Mouse (Mus musculus): ENCODE data around the gene Gm8279. TPM values are rescaled to one million over a fixed set of nuclear protein-coding genes. Genes with fewer than 3 reads are reported as not detected.
"Not testable (repeated sequence)": the region's sequence is repeated elsewhere in the genome, so short reads cannot be mapped to it uniquely, and the experiment has no call there.

Gene Gm8279
- total RNA-seq (2014; rRNA removed) (not detected in 2 replicates), polyA plus RNA-seq (2012; rRNA removed) (not detected in 2 replicates)

DNA sequence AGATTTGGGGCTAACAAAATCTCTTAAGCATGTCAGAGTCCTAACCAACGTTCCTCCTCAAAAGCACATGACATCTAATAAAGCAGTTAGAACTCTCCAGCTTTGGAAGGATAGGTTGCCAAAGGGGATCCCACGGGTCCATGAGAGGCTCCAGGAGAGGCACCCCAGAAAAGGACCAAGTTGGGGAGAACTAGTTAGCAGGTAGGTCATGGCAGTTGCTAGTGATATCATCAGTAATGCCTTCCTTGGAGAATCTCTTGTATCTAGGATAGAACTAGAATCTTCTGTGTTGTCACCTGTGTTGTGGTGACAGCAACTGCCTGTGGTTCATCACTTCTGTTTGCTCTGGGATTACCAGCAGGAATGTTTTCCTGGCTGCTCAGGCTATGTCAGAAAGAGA, at the start of gene Gm8279:
Gm8279 (plus strand) TSS at position 301 of the 400 bp plus-strand sequence.
- not testable (repeated sequence) for H3K4me3 ChIP-seq (ENCODE audit: insufficient read depth, low read depth, low read length); H3K27me3 ChIP-seq (ENCODE audit: control insufficient read depth, insufficient read depth, low read length); H3K27ac ChIP-seq (replicated peaks; ENCODE audit: insufficient read depth, low read depth, low read length); H3K79me2 ChIP-seq (ENCODE audit: control insufficient read depth, insufficient read depth, low read length); H3K36me3 ChIP-seq (ENCODE audit: control insufficient read depth, insufficient read depth, low read length); H3K4me1 ChIP-seq (ENCODE audit: control insufficient read depth, insufficient read depth, low read length); H3K9ac ChIP-seq (ENCODE audit: low read depth, low read length); DNase-seq (ENCODE audit: extremely low read depth, low read depth, low spot score)
- WGBS: 42% methylated on average over 2 of the region's 2 CpGs

DNA sequence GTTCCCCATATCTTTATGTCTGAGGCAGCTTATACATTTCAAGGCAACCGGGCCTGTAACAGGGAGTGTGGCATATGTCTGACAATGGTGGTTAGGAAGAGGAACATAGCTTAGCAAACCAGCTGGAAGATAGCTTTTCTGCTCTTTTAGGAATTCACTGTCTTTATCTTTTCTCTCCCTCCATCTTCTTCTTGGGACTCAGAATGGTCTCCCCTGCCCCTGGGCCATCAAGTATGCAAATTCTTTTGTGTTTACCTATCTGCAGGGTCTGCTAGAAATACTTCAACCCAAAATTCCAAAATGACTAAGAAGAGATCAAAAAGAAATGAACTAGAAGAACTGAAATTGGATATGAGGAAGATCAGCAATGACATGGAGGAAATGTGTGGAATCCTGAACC, 32.9 kb downstream of the Gm8279 start, which contains the start of gene Gm3317:
Gm3317 (plus strand) TSS at position 301 of the 400 bp plus-strand sequence.
- H3K36me3 ChIP-seq (ENCODE audit: control insufficient read depth, insufficient read depth, low read length); H3K4me1 ChIP-seq (ENCODE audit: control insufficient read depth, insufficient read depth, low read length); DNase-seq (ENCODE audit: extremely low read depth, low read depth, low spot score); H3K79me2 ChIP-seq (ENCODE audit: control insufficient read depth, insufficient read depth, low read length); H3K9ac ChIP-seq (ENCODE audit: low read depth, low read length); H3K27ac ChIP-seq (replicated peaks; ENCODE audit: insufficient read depth, low read depth, low read length); H3K4me3 ChIP-seq (ENCODE audit: insufficient read depth, low read depth, low read length); H3K27me3 ChIP-seq (ENCODE audit: control insufficient read depth, insufficient read depth, low read length): not testable (repeated sequence)
- WGBS: no CpG with 5 or more reads among the region's 1 CpGs

DNA sequence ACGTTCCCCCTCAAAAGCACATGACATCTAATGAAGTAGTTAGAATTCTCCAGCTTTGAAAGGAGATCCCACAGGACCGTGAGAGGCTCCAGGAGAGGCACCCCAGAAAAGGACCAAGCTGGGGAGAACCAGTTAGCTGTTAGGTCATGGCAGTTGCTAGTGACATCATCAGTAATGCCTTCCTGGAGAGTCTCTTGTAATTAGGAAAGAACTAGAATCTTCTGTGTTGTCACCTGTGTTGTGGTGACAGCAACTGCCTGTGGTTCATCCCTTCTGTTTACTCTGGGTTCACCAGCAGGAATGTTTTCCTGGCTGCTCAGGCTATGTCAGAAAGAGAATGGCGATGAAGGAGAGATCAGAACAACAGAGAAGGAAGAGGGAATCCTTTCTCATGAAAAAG, 54.2 kb downstream of the Gm8279 start, which contains the start of gene Gm8271:
Gm8271 (plus strand) TSS at position 301 of the 400 bp plus-strand sequence.
- not testable (repeated sequence) for H3K9ac ChIP-seq (ENCODE audit: low read depth, low read length); H3K79me2 ChIP-seq (ENCODE audit: control insufficient read depth, insufficient read depth, low read length); H3K4me3 ChIP-seq (ENCODE audit: insufficient read depth, low read depth, low read length); DNase-seq (ENCODE audit: extremely low read depth, low read depth, low spot score); H3K36me3 ChIP-seq (ENCODE audit: control insufficient read depth, insufficient read depth, low read length); H3K4me1 ChIP-seq (ENCODE audit: control insufficient read depth, insufficient read depth, low read length); H3K27ac ChIP-seq (replicated peaks; ENCODE audit: insufficient read depth, low read depth, low read length); H3K27me3 ChIP-seq (ENCODE audit: control insufficient read depth, insufficient read depth, low read length)
- no CpG with 5 or more reads among the region's 3 CpGs for WGBS

Other genes with a start within 250 kb of the Gm8279 start
- gene Gm3278, start 239.1 kb upstream of the Gm8279 start, total RNA-seq (2014; rRNA removed): not detected in 2 replicates
- not detected in 2 replicates for gene Gm3278, start 239.1 kb upstream of the Gm8279 start, polyA plus RNA-seq (2012; rRNA removed)
- gene Gm8297, start 147.6 kb upstream of the Gm8279 start, total RNA-seq (2014; rRNA removed): not detected in 2 replicates
- not detected in 2 replicates for gene Gm8297, start 147.6 kb upstream of the Gm8279 start, polyA plus RNA-seq (2012; rRNA removed)
- gene Gm3298, start 115.6 kb upstream of the Gm8279 start, total RNA-seq (2014; rRNA removed): not detected in 2 replicates
- not detected in 2 replicates for gene Gm3298, start 115.6 kb upstream of the Gm8279 start, polyA plus RNA-seq (2012; rRNA removed)
- not detected in 2 replicates for gene 4930555G01Rik, start 80.9 kb upstream of the Gm8279 start, total RNA-seq (2014; rRNA removed)
- not detected in 2 replicates for gene 4930555G01Rik, start 80.9 kb upstream of the Gm8279 start, polyA plus RNA-seq (2012; rRNA removed)
- not detected in 2 replicates for gene Gm8281, start 60.5 kb upstream of the Gm8279 start, total RNA-seq (2014; rRNA removed)
- gene Gm8281, start 60.5 kb upstream of the Gm8279 start, polyA plus RNA-seq (2012; rRNA removed): not detected in 2 replicates
- not detected in 2 replicates for gene Gm3317, start 33.0 kb downstream of the Gm8279 start, total RNA-seq (2014; rRNA removed)
- not detected in 2 replicates for gene Gm3317, start 33.0 kb downstream of the Gm8279 start, polyA plus RNA-seq (2012; rRNA removed)
- not detected in 2 replicates for gene Gm8271, start 54.3 kb downstream of the Gm8279 start, total RNA-seq (2014; rRNA removed)
- gene Gm8271, start 54.3 kb downstream of the Gm8279 start, polyA plus RNA-seq (2012; rRNA removed): not detected in 2 replicates
- gene Gm3526, start 129.1 kb downstream of the Gm8279 start, total RNA-seq (2014; rRNA removed): not detected in 2 replicates
- gene Gm3526, start 129.1 kb downstream of the Gm8279 start, polyA plus RNA-seq (2012; rRNA removed): not detected in 2 replicates
- not detected in 2 replicates for gene Gm3542, start 203.4 kb downstream of the Gm8279 start, total RNA-seq (2014; rRNA removed)
- not detected in 2 replicates for gene Gm3542, start 203.4 kb downstream of the Gm8279 start, polyA plus RNA-seq (2012; rRNA removed)